Mouse (Mus musculus): ENCODE measurements around the gene Mrpl47. TPM values are rescaled to one million over a fixed set of nuclear protein-coding genes. Genes with fewer than 3 reads are reported as not detected.

The Mrpl47 gene
- polyA plus RNA-seq, 1 experiment from 2014 or later: 39.8 TPM

- Histone ChIP-seq H3K4me2 (no peak overlapping the region), H3K9me3 (replicated peaks) (no peaks in the 10 kb centered on the region), H3K4me3 (replicated peaks) (no peak overlapping the region), H3K27ac (no peak overlapping the region), H3K9ac (no peak overlapping the region), H3K36me3 (no peaks in the 10 kb centered on the region), H3K4me1 (no peaks in the 10 kb centered on the region), H3K27me3 (no peaks in the 10 kb centered on the region)
- WGBS: 79% methylated on average over 3 of the region's 3 CpGs
- no peak for ATAC-seq (replicated peaks; ENCODE audit: low FRiP score)
These were observed 52.8 kb downstream of the Mrpl47 start for GRCm38 (mm10) chr3:32684631-32685030.

- Histone ChIP-seq H3K27ac (no peak overlapping the region), H3K4me2 (no peak overlapping the region), H3K9me3 (replicated peaks) (no peaks in the 10 kb centered on the region), H3K4me3 (replicated peaks) (no peak overlapping the region), H3K4me1 (no peaks in the 10 kb centered on the region), H3K27me3 (no peaks in the 10 kb centered on the region), H3K9ac (no peak overlapping the region), H3K36me3 (no peaks in the 10 kb centered on the region)
- WGBS: 76% methylated on average over 12 of the region's 12 CpGs
- ATAC-seq (replicated peaks; ENCODE audit: low FRiP score): no peak
These were observed 54.4 kb downstream of the Mrpl47 start for GRCm38 (mm10) chr3:32682910-32683531.

GRCm38 (mm10) chr3:32676393-32676792, 61.0 kb downstream of the Mrpl47 start:
- Histone ChIP-seq H3K36me3 (no peaks in the 10 kb centered on the region), H3K27ac (no peak overlapping the region), H3K4me1 (no peaks in the 10 kb centered on the region), H3K4me2 (no peak overlapping the region), H3K4me3 (replicated peaks) (no peak overlapping the region), H3K27me3 (no peaks in the 10 kb centered on the region), H3K9me3 (replicated peaks) (no peaks in the 10 kb centered on the region), H3K9ac (no peak overlapping the region)
- ATAC-seq (replicated peaks; ENCODE audit: low FRiP score): no peak; the same call in 1 of the 2 replicates
- WGBS: 75% methylated on average over 6 of the region's 6 CpGs

Other genes starting within 250 kb of the Mrpl47 start
- 0.13 TPM in 1 of 2 replicates, not detected in the other for gene Kcnmb3, start 245.4 kb downstream of the Mrpl47 start, polyA plus RNA-seq (2015; fragmentation: Nextera tagmentation; extraction: Ambion mirVana)
- gene Zfp639, start 227.3 kb downstream of the Mrpl47 start, polyA plus RNA-seq (2015; fragmentation: Nextera tagmentation; extraction: Ambion mirVana): 32.8 and 36.1 TPM in 2 replicates
- gene Mfn1, start 208.1 kb downstream of the Mrpl47 start, polyA plus RNA-seq (2015; fragmentation: Nextera tagmentation; extraction: Ambion mirVana): 32.3 and 33.4 TPM in 2 replicates
- 51.0 and 54.4 TPM in 2 replicates for gene Gnb4, start 121.0 kb downstream of the Mrpl47 start, polyA plus RNA-seq (2015; fragmentation: Nextera tagmentation; extraction: Ambion mirVana)
- 186 and 188 TPM in 2 replicates for gene Actl6a, start 31.3 kb downstream of the Mrpl47 start, polyA plus RNA-seq (2015; fragmentation: Nextera tagmentation; extraction: Ambion mirVana)
- gene Ndufb5, start 615 bp downstream of the Mrpl47 start, polyA plus RNA-seq (2015; fragmentation: Nextera tagmentation; extraction: Ambion mirVana): 325 and 379 TPM in 2 replicates
- 4.6 and 4.9 TPM in 2 replicates for gene Usp13, start 79.9 kb upstream of the Mrpl47 start, polyA plus RNA-seq (2015; fragmentation: Nextera tagmentation; extraction: Ambion mirVana)